Mouse (Mus musculus): ENCODE data around the gene Sgcb. TPM values are rescaled to one million over a fixed set of nuclear protein-coding genes. Genes with fewer than 3 reads are reported as not detected.
"Not testable (repeated sequence)": the region's sequence is repeated elsewhere in the genome, so short reads cannot be mapped to it uniquely, and the experiment has no call there.

Sgcb gene
- polyA plus RNA-seq, 2 experiments, result 1.2 to 2.2 TPM

DNA sequence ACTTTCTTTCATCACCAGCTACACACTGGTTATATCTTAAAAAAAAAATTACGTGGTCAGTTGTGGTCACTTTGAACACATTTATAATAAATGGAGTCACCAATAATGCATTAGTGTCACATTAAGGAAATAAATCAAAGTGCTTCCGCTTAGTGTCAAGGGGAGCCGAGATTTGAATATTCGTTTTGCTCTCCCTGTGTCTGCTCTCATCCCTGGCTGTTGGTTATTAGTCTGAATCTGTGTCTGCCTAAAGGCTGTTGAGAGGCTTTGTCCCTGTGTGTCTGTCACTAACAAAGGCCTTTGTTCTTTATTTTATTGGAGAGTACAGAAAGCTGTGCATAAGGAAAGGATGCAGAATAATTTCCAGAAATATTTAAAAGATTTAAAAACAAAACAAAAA lies 61.0 kb downstream of the Sgcb start:
- H3K27ac ChIP-seq, result no peak overlapping the region
- H3K4me1 ChIP-seq (replicated peaks; ENCODE audit: control insufficient read depth in 2 of 2, insufficient read depth in 2 of 2, low read length in 1 of 2), result no peaks in the 10 kb centered on the region
- H3K4me2 ChIP-seq (ENCODE audit: low read depth), result no peak overlapping the region
- no peaks in the 10 kb centered on the region for H3K27me3 ChIP-seq (ENCODE audit: control insufficient read depth, insufficient read depth, low read length)
- 62% methylated on average over 4 of the region's 4 CpGs for WGBS (ENCODE audit: insufficient replicate concordance)
- DNase-seq (ENCODE audit: low read depth in 3 of 3, low spot score in 3 of 3) (no peak), ATAC-seq (ENCODE audit: insufficient read depth) (no peak)
- no peaks in the 10 kb centered on the region for H3K9me3 ChIP-seq (ENCODE audit: control insufficient read depth, low read length)
- TF ChIP-seq CTCF (IDR thresholded peaks at IDR 0.05; ENCODE audit: low read depth) (no peak), EP300 (IDR thresholded peaks at IDR 0.05; ENCODE audit: low read depth) (no peak)
- no peak overlapping the region for H3K9ac ChIP-seq (replicated peaks)
- H3K4me3 ChIP-seq (ENCODE audit: insufficient read depth in 1 of 2, low read depth in 2 of 2, low read length in 2 of 2), result no peak overlapping the region
- H3K36me3 ChIP-seq (replicated peaks; ENCODE audit: control insufficient read depth, insufficient read depth, low read depth), result no peaks in the 10 kb centered on the region

DNA sequence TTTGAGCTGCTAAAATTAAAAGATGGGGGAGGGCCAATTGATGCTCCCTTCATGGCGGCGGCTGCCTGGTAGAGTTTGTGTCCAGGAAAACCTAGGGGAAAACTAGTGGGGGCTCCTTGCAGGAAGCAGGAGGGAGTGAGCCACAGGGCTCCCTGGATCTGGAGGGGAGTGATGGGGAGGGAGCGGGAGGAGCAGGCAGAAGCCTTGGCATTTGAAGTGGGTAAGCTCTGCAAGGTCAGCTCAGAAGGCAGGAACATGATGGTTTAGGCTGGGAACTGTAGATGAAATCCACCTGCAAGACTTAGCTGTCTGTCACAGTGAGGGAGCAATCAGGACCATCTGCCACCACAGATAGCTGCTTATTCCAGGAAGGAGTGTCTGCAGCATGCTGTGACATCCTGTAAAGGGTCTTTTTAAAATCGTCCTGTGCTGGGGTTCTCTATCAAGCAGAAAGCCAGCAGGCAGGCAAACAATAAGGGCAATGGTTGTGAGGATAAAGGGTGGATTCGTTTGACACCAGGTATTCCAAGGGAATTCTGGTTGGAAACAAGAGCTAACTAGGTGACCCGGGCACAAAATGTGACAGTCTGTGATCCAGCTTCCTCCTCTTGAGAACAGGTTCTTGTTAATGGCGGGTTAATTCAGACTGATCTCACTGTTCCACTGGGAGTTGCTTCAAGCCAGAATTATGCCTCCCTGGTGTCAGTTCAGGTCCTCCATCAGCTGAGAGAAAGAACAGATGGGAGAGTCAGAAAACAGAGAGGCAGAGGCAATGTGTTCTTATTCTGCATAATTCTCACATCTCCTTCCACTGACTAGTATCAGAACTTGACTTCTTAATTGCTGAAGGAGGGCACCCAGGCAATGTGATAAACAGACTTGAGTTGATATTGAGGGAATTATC lies 62.1 kb downstream of the Sgcb start:
- WGBS (ENCODE audit: insufficient replicate concordance), result 34% methylated on average over 7 of the region's 7 CpGs
- Histone ChIP-seq H3K36me3 (replicated peaks; ENCODE audit: control insufficient read depth, insufficient read depth, low read depth) (no peaks in the 10 kb centered on the region), H3K27ac (no peak overlapping the region), H3K4me1 (replicated peaks; ENCODE audit: control insufficient read depth in 2 of 2, insufficient read depth in 2 of 2, low read length in 1 of 2) (no peaks in the 10 kb centered on the region), H3K4me3 (ENCODE audit: insufficient read depth in 1 of 2, low read depth in 2 of 2, low read length in 2 of 2) (no peak overlapping the region), H3K9me3 (ENCODE audit: control insufficient read depth, low read length) (no peaks in the 10 kb centered on the region), H3K27me3 (ENCODE audit: control insufficient read depth, insufficient read depth, low read length) (no peaks in the 10 kb centered on the region), H3K9ac (replicated peaks) (no peak overlapping the region), H3K4me2 (ENCODE audit: low read depth) (no peak overlapping the region)
- no peak for DNase-seq (ENCODE audit: low read depth in 3 of 3, low spot score in 3 of 3)
- ATAC-seq (ENCODE audit: insufficient read depth), result no peak
- no peak for TF ChIP-seq EP300 (IDR thresholded peaks at IDR 0.05; ENCODE audit: low read depth)
- no peak for TF ChIP-seq CTCF (IDR thresholded peaks at IDR 0.05; ENCODE audit: low read depth)

DNA sequence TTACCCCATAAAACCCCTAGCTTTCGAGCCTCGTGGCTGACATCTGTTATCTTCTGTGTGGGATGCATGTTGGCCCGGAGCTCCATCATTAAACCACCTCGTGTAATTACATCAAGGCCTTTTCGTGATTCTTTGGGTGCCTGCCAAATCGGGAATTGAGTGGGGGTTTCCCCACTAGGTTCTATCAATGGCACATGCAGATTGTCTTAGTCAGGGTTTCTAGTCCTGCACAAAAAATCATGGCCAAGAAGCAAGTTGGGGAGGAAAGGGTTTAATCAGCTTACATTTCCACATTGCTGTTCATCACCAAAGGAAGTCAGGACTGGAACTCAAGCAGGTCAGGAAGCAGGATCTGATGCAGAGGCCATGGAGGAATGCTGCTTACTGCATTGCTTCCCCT lies 63.6 kb downstream of the Sgcb start:
- H3K36me3 ChIP-seq (replicated peaks; ENCODE audit: control insufficient read depth, insufficient read depth, low read depth); DNase-seq (ENCODE audit: low read depth in 3 of 3, low spot score in 3 of 3); H3K9ac ChIP-seq (replicated peaks); H3K4me3 ChIP-seq (ENCODE audit: insufficient read depth in 1 of 2, low read depth in 2 of 2, low read length in 2 of 2); H3K27ac ChIP-seq; ATAC-seq (ENCODE audit: insufficient read depth); H3K4me1 ChIP-seq (replicated peaks; ENCODE audit: control insufficient read depth in 2 of 2, insufficient read depth in 2 of 2, low read length in 1 of 2); H3K9me3 ChIP-seq (ENCODE audit: control insufficient read depth, low read length); H3K27me3 ChIP-seq (ENCODE audit: control insufficient read depth, insufficient read depth, low read length); H3K4me2 ChIP-seq (ENCODE audit: low read depth): not testable (repeated sequence)
- WGBS (ENCODE audit: insufficient replicate concordance), result 58% methylated on average over 6 of the region's 6 CpGs

Other genes starting within 250 kb of the Sgcb start
- gene Cwh43, start 241.7 kb downstream of the Sgcb start, polyA plus RNA-seq (2012; rRNA removed), result not detected in 2 replicates
- gene Cwh43, start 241.7 kb downstream of the Sgcb start, polyA plus RNA-seq (2014; fragmentation: Nextera tagmentation; extraction: Ambion mirVana), result not detected in 2 replicates
- 1.1 and 1.5 TPM in 2 replicates for gene Dcun1d4, start 166.8 kb downstream of the Sgcb start, polyA plus RNA-seq (2012; rRNA removed)
- gene Dcun1d4, start 166.8 kb downstream of the Sgcb start, polyA plus RNA-seq (2014; fragmentation: Nextera tagmentation; extraction: Ambion mirVana), result 2.8 and 2.9 TPM in 2 replicates
- gene Lrrc66, start 15.3 kb downstream of the Sgcb start, polyA plus RNA-seq (2012; rRNA removed), result 0.03 and 0.04 TPM in 2 replicates
- not detected in 2 replicates for gene Lrrc66, start 15.3 kb downstream of the Sgcb start, polyA plus RNA-seq (2014; fragmentation: Nextera tagmentation; extraction: Ambion mirVana)
- not detected in 2 replicates for gene Spata18, start 3.6 kb upstream of the Sgcb start, polyA plus RNA-seq (2012; rRNA removed)
- gene Spata18, start 3.6 kb upstream of the Sgcb start, polyA plus RNA-seq (2014; fragmentation: Nextera tagmentation; extraction: Ambion mirVana), result not detected in 2 replicates

Measured in liver, embryonic 14.5 days (tissue).